Mouse (Mus musculus) CD4-positive, CD25-positive, alpha-beta regulatory T cell (primary cell): ENCODE measurements around the gene Inip. TPM values are rescaled to one million over a fixed set of nuclear protein-coding genes. Genes with fewer than 3 reads are reported as not detected.

Source experiments
- polyA plus RNA-seq: library from polyadenylated mRNA; unstranded; fragments of 100-300 nt; shearing (Covaris generic); gene quantifications from one replicate; pipeline ENCODE4 v1.2.1, GENCODE M21; 2017

Inip gene
- polyA plus RNA-seq, result 60.9 TPM

GRCm38 (mm10) chr4:59801489-59801888, at the start of gene Inip:
Inip (minus strand) TSS chr4:59801589.

GRCm38 (mm10) chr4:59805181-59805967, 4.0 kb upstream of the Inip start, which contains the start of gene Snx30:
Snx30 (plus strand) TSS chr4:59805840.

Other genes starting within 250 kb of the Inip start
- gene Hsdl2, start 220.0 kb downstream of the Inip start, polyA plus RNA-seq, result 44.2 TPM
- 22.1 TPM for gene E130308A19Rik, start 175.4 kb downstream of the Inip start, polyA plus RNA-seq
- 9.9 TPM for gene Snx30, start 4.3 kb upstream of the Inip start, polyA plus RNA-seq
- gene Slc46a2, start 113.5 kb upstream of the Inip start, polyA plus RNA-seq, result 0.06 TPM
- not detected for gene Mup4, start 159.1 kb upstream of the Inip start, polyA plus RNA-seq
- gene Mup6, start 162.7 kb upstream of the Inip start, polyA plus RNA-seq, result not detected